Mouse (Mus musculus) brown adipose tissue, adult 24 weeks (tissue): ENCODE measurements at regions not wholly inside any gene's neighbourhood (a gene's known extent, or its start where the extent isn't known, plus 50 kb on each side); places are given as distances from the start of the nearest gene placed in this dataset.

Source experiments
- H3K27ac ChIP-seq: fragments of 200-500 bp; replicated peaks from 2 replicates; pipeline ENCODE4 v1.5.1; 2012; ENCODE audit warnings: low read depth, mild to moderate bottlenecking, low read length
- H3K4me1 ChIP-seq: fragments of 200-500 bp; 2 replicates; pipeline ENCODE4 v1.6.1; 2012; ENCODE audit warnings: low read length, mixed read lengths; ENCODE audit not compliant: control insufficient read depth, insufficient read depth, insufficient read length
- H3K4me3 ChIP-seq: fragments of 200-500 bp; 2 replicates; pipeline ENCODE4 v1.5.1; 2012; ENCODE audit warnings: low read depth, mild to moderate bottlenecking, low read length, moderate library complexity; ENCODE audit not compliant: insufficient read depth

DNA sequence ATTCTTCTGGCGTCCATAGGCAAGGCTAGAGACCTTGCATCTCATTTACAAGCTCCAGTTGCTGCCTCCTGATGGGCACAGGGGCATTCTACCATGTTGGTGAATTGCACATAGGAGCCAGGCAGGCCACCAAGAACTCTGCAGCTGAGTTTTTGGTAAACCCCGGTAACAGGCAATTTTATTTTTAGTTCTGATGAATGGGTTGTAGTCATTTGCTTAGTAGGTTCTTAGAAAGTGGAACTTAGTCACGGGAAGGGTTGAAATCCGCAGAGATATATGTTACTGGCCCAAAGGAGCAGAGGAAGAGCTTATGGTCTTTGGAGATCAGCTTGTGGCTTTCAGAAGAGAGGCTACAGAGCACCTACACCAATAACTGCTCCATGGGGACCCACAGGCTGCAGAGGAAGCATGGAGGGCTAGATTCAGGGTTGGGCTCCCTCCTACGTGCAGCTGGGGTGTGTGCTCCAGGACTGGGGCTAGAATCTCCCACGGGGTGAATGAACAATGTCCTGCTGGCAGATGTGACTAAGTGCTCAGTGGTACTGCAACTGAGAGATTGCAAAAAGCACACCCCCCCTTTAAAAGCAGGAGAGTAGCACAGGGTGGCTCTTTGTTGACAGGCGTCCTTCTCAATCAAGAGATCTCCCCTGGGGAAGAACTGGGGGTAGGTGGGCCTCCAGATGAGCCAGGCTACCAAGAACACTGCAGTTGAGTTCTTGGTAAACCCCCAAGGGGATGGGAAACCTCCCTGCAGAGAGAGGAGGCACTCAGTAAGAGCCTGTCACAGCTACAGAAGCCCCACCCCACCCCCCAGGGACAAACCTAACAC is 65.6 kb upstream of the Med13l start:
- H3K4me1 ChIP-seq, result peaks cover 4% of the 10 kb centered on the region
- no peak overlapping the region for H3K4me3 ChIP-seq
- H3K27ac ChIP-seq, result no peak overlapping the region

DNA sequence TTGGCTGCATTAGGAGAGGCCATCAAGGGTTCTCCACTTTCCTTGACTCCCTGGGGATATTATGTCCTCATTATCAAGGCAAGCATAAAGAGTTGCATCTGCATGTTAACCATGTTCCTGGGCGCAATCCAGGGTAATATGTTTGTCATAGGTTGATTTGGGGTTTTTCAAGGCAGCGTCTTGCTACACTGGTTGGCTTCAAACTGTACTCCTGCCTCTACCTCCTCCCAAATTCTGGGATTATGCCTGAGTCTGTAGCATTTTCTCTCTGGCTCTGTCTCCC is 65.1 kb upstream of the Med13l start:
- Histone ChIP-seq H3K27ac (no peak overlapping the region), H3K4me3 (no peak overlapping the region), H3K4me1 (peaks cover 4% of the 10 kb centered on the region)

DNA sequence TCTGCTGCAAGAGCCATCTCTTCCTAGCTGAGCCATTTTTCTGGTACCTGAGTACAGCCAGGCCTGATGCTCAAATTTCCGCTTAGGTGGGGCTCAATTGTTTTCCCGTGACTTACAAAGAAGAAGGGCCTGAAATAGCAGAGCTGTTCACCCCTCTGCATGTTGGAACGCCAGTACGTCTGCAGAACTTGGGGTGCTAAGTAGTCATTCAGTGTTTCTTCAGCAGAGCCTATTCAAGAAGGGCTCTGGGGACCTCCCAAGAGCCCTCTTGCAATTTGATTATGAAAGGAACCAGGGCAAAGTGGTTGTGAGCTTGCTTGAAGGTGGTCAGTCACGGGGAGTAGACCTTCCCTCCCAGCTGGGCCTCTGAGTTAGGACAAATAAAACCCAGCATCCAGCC is 58.9 kb upstream of the Med13l start:
- H3K4me3 ChIP-seq, result no peak overlapping the region
- peaks cover 15% of the 10 kb centered on the region for H3K4me1 ChIP-seq

DNA sequence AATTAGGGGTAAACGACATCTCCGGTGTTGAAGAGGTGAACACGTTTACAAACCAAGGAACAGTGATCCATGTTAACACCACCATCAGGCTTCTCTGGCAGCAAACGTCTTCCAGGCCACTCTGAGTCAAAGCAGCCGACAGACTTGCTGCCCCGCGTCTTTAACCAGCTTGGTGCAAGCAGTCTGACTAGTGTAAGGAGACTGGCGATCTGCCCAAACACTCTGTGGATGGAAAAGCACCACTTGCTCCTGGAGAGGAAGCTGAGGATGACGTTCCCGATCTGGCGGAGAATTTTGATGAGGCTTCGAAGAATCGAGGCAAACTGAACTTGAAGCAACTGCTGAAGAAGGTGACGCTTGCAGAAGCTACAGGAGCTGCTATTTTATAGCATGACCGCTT is 57.5 kb upstream of the Med13l start:
- no peak overlapping the region for H3K27ac ChIP-seq
- H3K4me1 ChIP-seq, result peaks cover 15% of the 10 kb centered on the region
- H3K4me3 ChIP-seq, result no peak overlapping the region

More for the DNA sequence above, 58.9 kb upstream of the Med13l start:
- no peak overlapping the region for H3K27ac ChIP-seq

DNA sequence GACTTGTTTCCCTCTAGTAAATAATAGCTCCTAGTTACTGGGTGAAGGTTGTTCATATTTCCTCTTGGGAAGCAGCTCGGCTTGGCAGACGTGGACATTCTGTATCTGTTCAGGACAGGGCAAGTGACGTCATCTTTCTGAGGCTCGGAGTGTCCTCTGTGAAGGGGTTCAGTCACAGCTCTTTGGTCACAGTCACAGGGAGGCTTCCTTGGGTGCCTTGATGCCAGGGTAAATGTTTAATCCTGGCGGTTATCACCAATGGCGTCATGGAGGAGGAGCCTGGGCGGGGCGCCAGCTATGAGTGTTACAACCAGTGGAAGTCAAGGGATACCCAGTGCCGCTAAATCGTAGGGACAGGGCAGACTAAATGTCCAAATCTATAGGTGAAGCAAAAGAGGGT is 56.3 kb upstream of the Med13l start:
- Histone ChIP-seq H3K4me1 (peaks cover 15% of the 10 kb centered on the region), H3K27ac (no peak overlapping the region), H3K4me3 (no peak overlapping the region)

DNA sequence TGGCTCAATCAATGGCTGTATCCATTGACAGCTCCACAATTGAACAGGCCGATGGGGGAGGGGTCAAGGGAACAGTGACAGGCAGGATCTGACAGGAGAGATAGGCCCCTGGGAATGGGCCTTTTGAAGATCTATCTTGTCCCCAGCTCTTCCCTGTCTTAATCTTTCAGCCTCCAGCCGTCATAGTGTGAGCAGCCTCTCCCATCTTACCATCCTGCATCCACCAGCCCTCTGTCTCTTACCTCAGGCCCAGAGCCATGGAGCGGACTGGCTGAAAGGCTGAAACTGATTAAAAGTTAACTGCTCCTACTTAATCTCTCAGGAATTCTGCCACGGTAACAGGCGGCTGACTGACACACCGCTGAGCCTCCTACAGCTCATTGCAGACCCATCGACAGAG is 55.6 kb upstream of the Med13l start:
- H3K27ac ChIP-seq, result no peak overlapping the region
- H3K4me3 ChIP-seq, result no peak overlapping the region
- H3K4me1 ChIP-seq, result peaks cover 15% of the 10 kb centered on the region

DNA sequence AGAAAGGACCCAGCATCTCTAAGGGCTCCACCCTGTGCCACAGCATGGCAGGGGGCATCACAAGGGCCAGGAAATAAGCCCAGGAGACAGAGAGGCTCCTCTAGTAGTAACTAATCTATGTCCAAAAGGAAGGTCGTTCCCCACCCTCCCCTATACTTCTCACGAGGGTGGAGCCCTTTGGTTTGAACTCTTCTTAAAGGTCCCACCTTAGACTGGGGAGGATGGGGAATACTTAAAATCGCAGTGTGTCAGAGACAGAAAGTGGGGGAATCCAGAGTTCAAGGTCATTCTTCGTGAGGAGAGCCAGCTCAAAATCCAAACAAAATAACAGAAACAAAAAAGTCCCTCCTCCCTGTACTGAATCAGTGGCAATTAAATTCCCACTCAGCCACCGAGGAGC is 50.6 kb upstream of the Med13l start:
- Histone ChIP-seq H3K27ac (no peak overlapping the region), H3K4me3 (no peak overlapping the region), H3K4me1 (no peaks in the 10 kb centered on the region)
